Mouse (Mus musculus): ENCODE measurements at regions not wholly inside any gene's neighbourhood (a gene's known extent, or its start where the extent isn't known, plus 50 kb on each side); places are given as distances from the start of the nearest gene placed in this dataset.

DNA sequence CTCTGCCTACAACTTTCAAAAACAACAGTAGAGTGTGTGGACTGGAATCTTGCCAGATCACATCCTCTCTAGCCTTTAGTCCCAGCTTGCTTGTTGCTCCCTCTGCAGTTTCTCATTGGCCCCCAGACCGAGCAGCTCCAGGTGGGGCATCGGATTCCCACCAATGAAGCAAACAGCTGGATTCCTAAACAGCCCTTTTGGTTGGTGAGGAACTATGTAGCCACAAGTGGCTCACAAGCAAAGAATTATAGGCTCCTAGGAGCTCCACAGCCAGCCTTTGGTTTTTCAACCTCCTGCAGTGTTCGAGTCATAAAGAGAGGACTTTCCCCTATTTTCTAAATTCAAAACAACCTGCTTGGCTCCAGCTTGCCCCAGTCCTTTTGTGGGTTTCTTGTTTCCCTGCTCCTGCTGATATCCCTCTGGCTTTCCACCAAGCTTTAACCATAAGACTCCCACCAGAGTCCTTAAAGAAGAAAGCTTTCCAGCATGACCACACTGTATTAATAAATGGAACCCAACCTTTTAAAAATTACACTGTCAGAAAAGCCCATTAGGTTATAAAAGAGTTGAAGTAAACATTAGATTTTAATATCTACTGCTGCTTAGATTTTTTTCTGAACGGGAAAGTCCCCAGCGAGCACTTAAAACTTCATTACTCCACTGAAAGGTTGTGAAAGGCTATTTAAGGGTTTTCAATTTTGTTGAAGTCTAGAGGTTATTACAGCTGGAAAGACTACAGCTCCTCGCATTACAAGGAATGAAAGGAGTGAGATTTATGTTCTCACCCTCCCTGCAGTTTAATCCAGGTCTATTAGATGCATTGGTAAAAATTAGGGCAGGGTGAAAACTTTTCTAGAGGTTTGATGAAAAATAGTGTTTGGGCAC lies 677.8 kb upstream of the Tmpo start:
- no peak for TF ChIP-seq CTCF (IDR thresholded peaks at IDR 0.05; ENCODE audit: borderline replicate concordance, insufficient read depth, low read depth, low read length)
- no peak for TF ChIP-seq POLR2A (IDR thresholded peaks at IDR 0.05; ENCODE audit: borderline replicate concordance, insufficient read depth, low read length)
- WGBS, result 47% methylated on average over 6 of the region's 6 CpGs

DNA sequence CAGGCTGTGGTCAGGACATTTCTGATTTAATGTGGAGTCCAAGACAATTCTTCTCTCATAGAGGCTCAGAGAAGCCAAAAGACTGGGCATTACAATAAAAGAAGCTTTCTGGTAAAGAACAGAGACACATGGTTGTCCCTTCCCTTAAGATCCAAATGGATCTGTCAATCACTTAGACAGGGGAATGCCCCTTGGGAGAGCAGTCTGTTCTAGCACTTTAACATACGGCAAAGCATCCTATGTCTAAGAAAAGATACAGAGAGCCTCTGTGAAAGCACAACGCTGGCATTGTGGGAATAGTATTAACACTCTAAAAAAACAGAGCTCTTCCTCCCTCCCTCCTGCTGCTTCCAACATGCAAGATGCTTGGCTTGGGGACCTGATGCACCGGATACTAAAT lies 646.0 kb upstream of the Tmpo start:
- Histone ChIP-seq H3K27me3 (ENCODE audit: control insufficient read depth, insufficient read depth, low read length) (no peaks in the 10 kb centered on the region), H3K4me3 (replicated peaks; ENCODE audit: insufficient read depth, low read depth, low read length) (no peak overlapping the region), H3K27ac (ENCODE audit: insufficient read depth, low read length) (no peak overlapping the region), H3K4me1 (ENCODE audit: control insufficient read depth, insufficient read depth, low read length) (no peaks in the 10 kb centered on the region)
- TF ChIP-seq CTCF (IDR thresholded peaks at IDR 0.05; ENCODE audit: borderline replicate concordance, insufficient read depth, low read depth, low read length) (no peak), POLR2A (IDR thresholded peaks at IDR 0.05; ENCODE audit: borderline replicate concordance, insufficient read depth, low read length) (no peak)
- 43% methylated on average over 3 of the region's 3 CpGs for WGBS
- DNase-seq, result no peak

More for the DNA sequence above, 677.8 kb upstream of the Tmpo start:
- Histone ChIP-seq H3K27me3 (ENCODE audit: control insufficient read depth, insufficient read depth, low read length) (no peaks in the 10 kb centered on the region), H3K27ac (ENCODE audit: insufficient read depth, low read length) (no peak overlapping the region), H3K4me1 (ENCODE audit: control insufficient read depth, insufficient read depth, low read length) (no peaks in the 10 kb centered on the region), H3K4me3 (replicated peaks; ENCODE audit: insufficient read depth, low read depth, low read length) (no peak overlapping the region)
- no peak for DNase-seq

DNA sequence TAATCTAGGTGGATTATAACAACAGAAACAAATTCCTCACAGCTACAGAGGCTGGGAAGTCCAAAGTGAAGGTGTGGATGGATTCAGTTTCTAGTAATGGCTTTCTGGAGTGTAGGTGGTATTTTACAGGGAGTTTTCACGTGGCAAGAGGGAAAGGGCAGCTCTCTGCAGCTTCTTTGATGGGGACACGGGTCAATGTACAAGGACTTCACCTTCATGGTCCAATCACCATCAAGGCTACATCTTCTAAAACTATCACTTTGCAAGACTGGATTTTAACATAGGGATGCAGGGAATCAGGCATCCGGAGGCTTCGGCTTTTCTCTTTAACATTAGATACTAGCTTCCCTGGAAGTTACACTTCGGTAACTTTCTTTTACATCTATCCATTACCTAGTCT lies 642.4 kb upstream of the Tmpo start:
- WGBS, result 88% methylated on average over 5 of the region's 5 CpGs
- no peak for TF ChIP-seq POLR2A (IDR thresholded peaks at IDR 0.05; ENCODE audit: borderline replicate concordance, insufficient read depth, low read length)
- no peak for TF ChIP-seq CTCF (IDR thresholded peaks at IDR 0.05; ENCODE audit: borderline replicate concordance, insufficient read depth, low read depth, low read length)
- no peak for DNase-seq
- H3K4me1 ChIP-seq (ENCODE audit: control insufficient read depth, insufficient read depth, low read length), result no peaks in the 10 kb centered on the region
- no peak overlapping the region for H3K4me3 ChIP-seq (replicated peaks; ENCODE audit: insufficient read depth, low read depth, low read length)
- no peak overlapping the region for H3K27ac ChIP-seq (ENCODE audit: insufficient read depth, low read length)
- H3K27me3 ChIP-seq (ENCODE audit: control insufficient read depth, insufficient read depth, low read length), result no peaks in the 10 kb centered on the region

DNA sequence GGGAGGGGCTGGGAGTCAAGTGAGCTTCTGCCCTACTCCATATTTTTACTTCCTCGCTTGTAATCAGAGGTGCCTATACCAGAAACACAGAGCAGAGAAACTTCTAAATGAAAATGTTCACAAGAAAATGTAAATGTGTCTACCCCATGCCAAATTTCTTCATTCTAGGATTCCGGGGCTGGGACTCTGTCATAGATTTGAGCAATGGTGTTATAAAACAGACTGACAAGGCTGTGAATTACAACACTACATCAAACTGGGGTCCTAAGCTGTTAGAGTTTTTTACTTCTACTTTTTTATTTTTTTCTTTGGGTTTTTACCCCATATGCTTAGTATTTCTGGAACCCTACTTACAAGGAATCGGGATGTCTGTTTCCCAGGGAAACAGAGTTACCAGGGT lies 623.8 kb upstream of the Tmpo start:
- no peak for DNase-seq
- Histone ChIP-seq H3K4me1 (ENCODE audit: control insufficient read depth, insufficient read depth, low read length) (no peaks in the 10 kb centered on the region), H3K27ac (ENCODE audit: insufficient read depth, low read length) (no peak overlapping the region), H3K27me3 (ENCODE audit: control insufficient read depth, insufficient read depth, low read length) (no peaks in the 10 kb centered on the region; the same call in 1 of the 2 replicates), H3K4me3 (replicated peaks; ENCODE audit: insufficient read depth, low read depth, low read length) (no peak overlapping the region)
- WGBS, result 87% methylated on average over 3 of the region's 3 CpGs
- no peak for TF ChIP-seq CTCF (IDR thresholded peaks at IDR 0.05; ENCODE audit: borderline replicate concordance, insufficient read depth, low read depth, low read length)
- TF ChIP-seq POLR2A (IDR thresholded peaks at IDR 0.05; ENCODE audit: borderline replicate concordance, insufficient read depth, low read length), result no peak
